Mouse (Mus musculus): ENCODE results near the gene Mesp1. TPM values are rescaled to one million over a fixed set of nuclear protein-coding genes. Genes with fewer than 3 reads are reported as not detected.

The Mesp1 gene
- polyA plus RNA-seq, 1 experiment from 2014 or later: not detected

GRCm38 (mm10) chr7:79782516-79782855 is 11.1 kb downstream of the Mesp1 start:
- Histone ChIP-seq H3K9me3 (replicated peaks) (no peaks in the 10 kb centered on the region), H3K9ac (no peak overlapping the region), H3K36me3 (ENCODE audit: poor library complexity, severe bottlenecking) (no peaks in the 10 kb centered on the region), H3K4me2 (no peak overlapping the region), H3K27ac (no peak overlapping the region), H3K27me3 (no peaks in the 10 kb centered on the region), H3K4me1 (no peaks in the 10 kb centered on the region), H3K4me3 (no peak overlapping the region)
- 78% methylated on average over 2 of the region's 2 CpGs for WGBS
- ATAC-seq: no peak

GRCm38 (mm10) chr7:79781826-79782515 is 11.6 kb downstream of the Mesp1 start:
- Histone ChIP-seq H3K4me1 (no peaks in the 10 kb centered on the region), H3K4me2 (no peak overlapping the region), H3K27ac (no peak overlapping the region), H3K27me3 (no peaks in the 10 kb centered on the region), H3K9ac (no peak overlapping the region), H3K36me3 (ENCODE audit: poor library complexity, severe bottlenecking) (no peaks in the 10 kb centered on the region), H3K9me3 (replicated peaks) (no peaks in the 10 kb centered on the region), H3K4me3 (no peak overlapping the region)
- no peak for ATAC-seq
- WGBS: 81% methylated on average over 11 of the region's 11 CpGs

- Histone ChIP-seq H3K27ac (no peak overlapping the region), H3K9ac (0 out of 2 replicates have a peak overlapping the region, but pooled peaks have one; percentile 22), H3K36me3 (ENCODE audit: poor library complexity, severe bottlenecking) (no peaks in the 10 kb centered on the region), H3K4me3 (no peak overlapping the region), H3K4me1 (no peaks in the 10 kb centered on the region), H3K27me3 (no peaks in the 10 kb centered on the region), H3K9me3 (replicated peaks) (no peaks in the 10 kb centered on the region), H3K4me2 (peak overlapping the region; percentile 41)
- no peak for ATAC-seq
- WGBS: 35% methylated on average over 16 of the region's 16 CpGs
These were observed 12.7 kb downstream of the Mesp1 start for GRCm38 (mm10) chr7:79780647-79781626.

- Histone ChIP-seq H3K4me2 (no peak overlapping the region), H3K9me3 (replicated peaks) (no peaks in the 10 kb centered on the region), H3K9ac (no peak overlapping the region), H3K4me3 (no peak overlapping the region), H3K27ac (no peak overlapping the region), H3K36me3 (ENCODE audit: poor library complexity, severe bottlenecking) (no peaks in the 10 kb centered on the region), H3K27me3 (no peaks in the 10 kb centered on the region), H3K4me1 (no peaks in the 10 kb centered on the region)
- whole genome bisulfite sequencing: 45% methylated on average over 15 of the region's 15 CpGs
- ATAC-seq: no peak
These were observed 21.8 kb downstream of the Mesp1 start for GRCm38 (mm10) chr7:79771561-79772512.

GRCm38 (mm10) chr7:79769664-79770063 is 23.9 kb downstream of the Mesp1 start:
- no peaks in the 10 kb centered on the region for H3K9me3 ChIP-seq (replicated peaks)
- H3K4me1 ChIP-seq: no peaks in the 10 kb centered on the region
- 87% methylated on average over 3 of the region's 3 CpGs for WGBS
- H3K4me3 ChIP-seq: no peak overlapping the region
- no peak overlapping the region for H3K9ac ChIP-seq
- no peaks in the 10 kb centered on the region for H3K36me3 ChIP-seq (ENCODE audit: poor library complexity, severe bottlenecking)
- H3K27me3 ChIP-seq: no peaks in the 10 kb centered on the region
- no peak overlapping the region for H3K27ac ChIP-seq
- ATAC-seq: no peak
- no peak overlapping the region for H3K4me2 ChIP-seq

- Histone ChIP-seq H3K9me3 (replicated peaks) (no peaks in the 10 kb centered on the region), H3K4me1 (no peaks in the 10 kb centered on the region), H3K27me3 (no peaks in the 10 kb centered on the region), H3K27ac (no peak overlapping the region), H3K36me3 (ENCODE audit: poor library complexity, severe bottlenecking) (no peaks in the 10 kb centered on the region), H3K9ac (no peak overlapping the region), H3K4me2 (no peak overlapping the region), H3K4me3 (no peak overlapping the region)
- WGBS: 48% methylated on average over 1 of the region's 1 CpGs
- no peak for ATAC-seq
These were observed 27.6 kb downstream of the Mesp1 start for GRCm38 (mm10) chr7:79765991-79766390.

- ATAC-seq: no peak
- no peak overlapping the region for H3K4me3 ChIP-seq
- H3K27me3 ChIP-seq: no peaks in the 10 kb centered on the region
- no peak overlapping the region for H3K9ac ChIP-seq
- no peak overlapping the region for H3K27ac ChIP-seq
- no peaks in the 10 kb centered on the region for H3K36me3 ChIP-seq (ENCODE audit: poor library complexity, severe bottlenecking)
- no peaks in the 10 kb centered on the region for H3K9me3 ChIP-seq (replicated peaks)
- no peaks in the 10 kb centered on the region for H3K4me1 ChIP-seq
- no peak overlapping the region for H3K4me2 ChIP-seq
- WGBS: 81% methylated on average over 8 of the region's 8 CpGs
These were observed 31.5 kb downstream of the Mesp1 start for GRCm38 (mm10) chr7:79762106-79762505.

GRCm38 (mm10) chr7:79761124-79761876 is 32.3 kb downstream of the Mesp1 start:
- 81% methylated on average over 5 of the region's 5 CpGs for WGBS

GRCm38 (mm10) chr7:79759766-79760165 is 33.8 kb downstream of the Mesp1 start:
- Histone ChIP-seq H3K27ac (no peak overlapping the region), H3K4me1 (no peaks in the 10 kb centered on the region), H3K9me3 (replicated peaks) (no peaks in the 10 kb centered on the region), H3K4me2 (no peak overlapping the region), H3K4me3 (no peak overlapping the region), H3K9ac (no peak overlapping the region), H3K27me3 (no peaks in the 10 kb centered on the region), H3K36me3 (ENCODE audit: poor library complexity, severe bottlenecking) (no peaks in the 10 kb centered on the region)
- ATAC-seq: no peak

More at GRCm38 (mm10) chr7:79761124-79761876, 32.3 kb downstream of the Mesp1 start:
- Histone ChIP-seq H3K4me1 (no peaks in the 10 kb centered on the region), H3K4me3 (no peak overlapping the region), H3K27ac (no peak overlapping the region), H3K36me3 (ENCODE audit: poor library complexity, severe bottlenecking) (no peaks in the 10 kb centered on the region), H3K27me3 (no peaks in the 10 kb centered on the region), H3K4me2 (no peak overlapping the region), H3K9ac (no peak overlapping the region), H3K9me3 (replicated peaks) (no peaks in the 10 kb centered on the region)
- no peak for ATAC-seq

- H3K4me2 ChIP-seq: no peak overlapping the region
- no peak for ATAC-seq
- H3K4me1 ChIP-seq: no peaks in the 10 kb centered on the region
- no peak overlapping the region for H3K9ac ChIP-seq
- no peaks in the 10 kb centered on the region for H3K9me3 ChIP-seq (replicated peaks)
- H3K27me3 ChIP-seq: no peaks in the 10 kb centered on the region
- H3K36me3 ChIP-seq (ENCODE audit: poor library complexity, severe bottlenecking): no peaks in the 10 kb centered on the region
- no peak overlapping the region for H3K27ac ChIP-seq
- no peak overlapping the region for H3K4me3 ChIP-seq
- 80% methylated on average over 6 of the region's 6 CpGs for WGBS
These were observed 35.4 kb downstream of the Mesp1 start for GRCm38 (mm10) chr7:79758176-79758575.

- no peak overlapping the region for H3K27ac ChIP-seq
- no peak overlapping the region for H3K4me2 ChIP-seq
- WGBS: 55% methylated on average over 2 of the region's 2 CpGs
- H3K4me1 ChIP-seq: no peaks in the 10 kb centered on the region
- H3K4me3 ChIP-seq: no peak overlapping the region
- ATAC-seq: no peak
- no peaks in the 10 kb centered on the region for H3K27me3 ChIP-seq
- no peaks in the 10 kb centered on the region for H3K36me3 ChIP-seq (ENCODE audit: poor library complexity, severe bottlenecking)
- H3K9me3 ChIP-seq (replicated peaks): no peaks in the 10 kb centered on the region
- H3K9ac ChIP-seq: no peak overlapping the region
These were observed 37.3 kb downstream of the Mesp1 start for GRCm38 (mm10) chr7:79756334-79756733.
